8 mouse cellular contexts compared by ENCODE assay signal in genomic region chr16:87245933-87246791, GRCm38 (mm10).
DNase-seq lines count a peak whose midpoint lies in the region; ATAC-seq and TF ChIP-seq lines count a peak whose summit lies in the region.

No protein-coding gene starts in this region.

- intact Hi-C loops in left cerebral cortex, adult 2 months (cut with DNase I) = loop anchor here (1.0 to 5.0 kb wide), 4 partner anchors 363 to 943 kb away; no protein-coding TSS in a partner anchor

- DNase-seq in left cerebral cortex, adult 2 months (ENCODE audit: extremely low spot score in 1 of 2, low spot score in 2 of 2) = peak; percentile 19 to 42
- no peak for DNase-seq in left cerebral cortex, adult 8-10 months (ENCODE audit: low spot score in 2 of 2)
- peak; percentile 63 for DNase-seq in embryonic facial prominence, embryonic 11.5 days (ENCODE audit: low spot score)
- peak; percentile 82 to 83 for DNase-seq in heart, adult 18-20 months
- DNase-seq in kidney, adult 2 months = peak; percentile 83
- peak; percentile 52 to 58 for DNase-seq in lung, adult 18-20 months
- peak; percentile 61 for DNase-seq in ovary, postnatal 36 days (ENCODE audit: low spot score)
- DNase-seq in spleen, postnatal 4 days (ENCODE audit: low spot score in 2 of 2) = no peak

- H3K36me3 ChIP-seq in embryonic facial prominence, embryonic 11.5 days (replicated peaks; ENCODE audit: control insufficient read depth, insufficient read depth, low read depth, low read length) = no peaks in the 10 kb centered on the region
- no peaks in the 10 kb centered on the region for H3K36me3 ChIP-seq in kidney, adult 2 months (ENCODE audit: control insufficient read depth, insufficient read depth, low read length)

- ATAC-seq in embryonic facial prominence, embryonic 11.5 days (replicated peaks; ENCODE audit: insufficient number of reproducible peaks, low FRiP score, low TSS enrichment, low read depth) = peak; percentile 76; the same call in 1 of the 2 replicates

- H3K4me3 ChIP-seq in left cerebral cortex, adult 2 months = peak overlapping the region; percentile 22; the same call in 1 of the 2 replicates
- H3K4me3 ChIP-seq in embryonic facial prominence, embryonic 11.5 days (ENCODE audit: low read depth, low read length) = no peak overlapping the region
- peak overlapping the region; percentile 39 for H3K4me3 ChIP-seq in kidney, adult 2 months (ENCODE audit: insufficient read depth, low read depth, low read length)

- TF ChIP-seq CTCF in left cerebral cortex, adult 2 months (IDR thresholded peaks at IDR 0.05) = peak; percentile 66
- TF ChIP-seq CTCF in kidney, adult 2 months (conservative IDR thresholded peaks at IDR 0.05; ENCODE audit: insufficient read depth, insufficient read length, low read depth, low read length) = peak; percentile 81

- no peak for TF ChIP-seq POLR2A in kidney, adult 2 months (IDR thresholded peaks at IDR 0.05; ENCODE audit: low read depth, low read length)

- H3K4me2 ChIP-seq in embryonic facial prominence, embryonic 11.5 days (ENCODE audit: low read depth, low read length) = no peak overlapping the region

- H3K9me3 ChIP-seq in embryonic facial prominence, embryonic 11.5 days (replicated peaks; ENCODE audit: control insufficient read depth, low read length) = no peaks in the 10 kb centered on the region

- H3K27ac ChIP-seq in left cerebral cortex, adult 2 months = peak overlapping the region; percentile 61; the same call in 1 of the 2 replicates
- no peak overlapping the region for H3K27ac ChIP-seq in embryonic facial prominence, embryonic 11.5 days (replicated peaks; ENCODE audit: low read depth, low read length)
- peak overlapping the region; percentile 2; the same call in 1 of the 2 replicates for H3K27ac ChIP-seq in kidney, adult 2 months (ENCODE audit: insufficient read depth, low read depth, low read length)

- 52% methylated on average over 26 of the region's 26 CpGs for WGBS in embryonic facial prominence, embryonic 11.5 days
- WGBS in kidney, adult 2 months = 22% methylated on average over 26 of the region's 26 CpGs

- H3K4me1 ChIP-seq in embryonic facial prominence, embryonic 11.5 days (ENCODE audit: control insufficient read depth, insufficient read depth, low read length) = no peaks in the 10 kb centered on the region
- peaks cover 5% of the 10 kb centered on the region; the same call in 1 of the 2 replicates for H3K4me1 ChIP-seq in kidney, adult 2 months (ENCODE audit: control insufficient read depth, insufficient read depth, low read length)

- H3K9ac ChIP-seq in embryonic facial prominence, embryonic 11.5 days (replicated peaks; ENCODE audit: low read length) = no peak overlapping the region

- H3K27me3 ChIP-seq in embryonic facial prominence, embryonic 11.5 days (ENCODE audit: control insufficient read depth, insufficient read depth, low read length) = no peaks in the 10 kb centered on the region
- no peaks in the 10 kb centered on the region for H3K27me3 ChIP-seq in kidney, adult 2 months (replicated peaks; ENCODE audit: control insufficient read depth, insufficient read depth, low read length)

Comparison
In these comparisons a context has a peak if more than half of its experiments do, and no peak if none do; other contexts are left out.
1. DNase-seq: peak in left cerebral cortex, adult 2 months (2 of 2), embryonic facial prominence, embryonic 11.5 days (single experiment), heart, adult 18-20 months (2 of 2), kidney, adult 2 months (single experiment), lung, adult 18-20 months (2 of 2) and ovary, postnatal 36 days (single experiment); none in left cerebral cortex, adult 8-10 months (0 of 2) and spleen, postnatal 4 days (0 of 2).